Mouse (Mus musculus) right cerebral cortex, adult 18-20 months (tissue): ENCODE data around the gene Idnk.
"Not testable (repeated sequence)": the region's sequence is repeated elsewhere in the genome, so short reads cannot be mapped to it uniquely, and the experiment has no call there.

Experiments used
- DNase-seq: peaks from one replicate; pipeline ENCODE4 v3.0.0; 2022; ENCODE audit warnings: mixed read lengths

The Idnk gene

DNA sequence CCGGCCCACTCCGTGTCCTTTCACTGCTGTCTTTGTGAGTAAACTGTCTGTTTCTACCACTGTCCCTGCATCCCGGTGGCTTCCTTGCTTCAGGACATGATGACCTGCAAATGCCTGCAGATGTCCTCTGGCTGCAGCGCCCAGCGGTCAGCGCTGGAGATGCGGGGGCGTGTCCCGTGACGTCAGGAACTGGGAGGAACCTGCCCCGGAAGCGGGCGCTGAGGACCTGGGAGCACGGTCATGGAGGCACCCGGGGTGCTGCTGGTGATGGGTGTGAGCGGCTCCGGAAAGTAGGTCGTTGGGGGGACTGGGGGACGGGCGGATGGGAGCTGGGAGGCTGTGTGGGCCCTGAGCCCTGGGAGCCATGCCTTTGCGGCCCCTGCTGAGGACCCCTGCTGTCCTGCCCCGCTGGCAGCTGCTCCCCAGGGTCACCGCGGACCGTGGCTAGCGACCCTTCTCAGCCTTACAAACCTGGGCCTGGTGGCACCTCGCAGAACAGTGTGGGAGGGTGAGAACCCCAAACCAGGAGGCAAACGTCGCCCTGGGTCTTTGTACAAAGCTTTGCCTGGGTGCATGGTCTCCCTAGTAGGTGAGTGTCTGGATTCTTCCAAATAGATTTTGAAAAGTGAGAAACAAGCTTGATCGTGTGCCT, at the start of gene Idnk:
Idnk (plus strand) TSS at position 203 of the 652 bp plus-strand sequence.
- peak; percentile 88 for DNase-seq

DNA sequence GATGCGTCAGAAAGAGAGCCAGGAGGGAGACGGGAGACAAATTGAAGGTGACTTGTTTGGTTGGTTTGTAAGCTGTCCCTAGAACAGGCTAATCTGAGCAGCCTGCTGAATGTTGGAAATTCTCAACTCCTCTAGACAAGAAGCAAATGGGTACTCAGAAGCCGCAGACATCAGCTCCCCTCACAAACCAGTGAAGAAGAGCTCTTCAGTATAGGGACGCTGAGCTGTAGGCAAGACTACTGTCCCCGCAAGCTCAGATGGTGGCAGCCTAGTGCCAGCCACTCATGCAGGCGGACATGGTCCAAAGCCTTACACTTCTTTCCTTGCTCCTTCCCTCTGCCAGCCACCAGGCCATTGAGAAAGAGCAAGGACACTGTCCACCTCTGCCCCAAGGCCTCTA, 46.1 kb upstream of the Idnk start:
- DNase-seq: peak; percentile 40

GRCm38 (mm10) chr13:58112191-58112590, 45.3 kb upstream of the Idnk start:
- DNase-seq: peak; percentile 69

DNA sequence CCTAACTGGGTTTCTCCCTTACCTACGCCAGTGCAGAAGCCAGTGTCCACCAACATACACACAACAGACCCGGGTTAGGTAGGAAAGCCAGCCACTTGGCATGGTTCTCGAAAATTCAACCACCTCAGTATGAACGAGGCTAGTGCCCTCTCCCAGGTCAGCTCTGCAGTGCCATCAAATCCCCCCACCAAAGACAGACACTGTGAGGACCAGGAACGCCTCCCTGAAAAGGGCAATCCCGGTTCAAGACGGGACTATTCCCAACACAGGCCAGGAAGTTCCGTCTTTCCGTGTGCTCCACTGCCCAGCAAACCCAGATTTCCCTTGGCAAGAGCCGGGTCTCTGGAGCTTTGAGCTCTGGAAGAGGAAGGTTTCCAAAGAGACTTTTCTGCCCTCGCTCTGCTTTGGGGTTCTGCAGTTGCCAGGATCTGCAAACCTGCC, 44.8 kb upstream of the Idnk start:
- peak; percentile 20 for DNase-seq

GRCm38 (mm10) chr13:58113061-58113900, 44.2 kb upstream of the Idnk start, which contains the start of gene Klhl3:
TSS of gene Klhl3 (minus strand) at chr13:58113592.
- DNase-seq: peak; percentile 90

- DNase-seq: no peak
Observed at GRCm38 (mm10) chr13:58115227-58115626, 42.2 kb upstream of the Idnk start.

- DNase-seq: no peak
Observed at GRCm38 (mm10) chr13:58116801-58117200, 40.6 kb upstream of the Idnk start.

DNA sequence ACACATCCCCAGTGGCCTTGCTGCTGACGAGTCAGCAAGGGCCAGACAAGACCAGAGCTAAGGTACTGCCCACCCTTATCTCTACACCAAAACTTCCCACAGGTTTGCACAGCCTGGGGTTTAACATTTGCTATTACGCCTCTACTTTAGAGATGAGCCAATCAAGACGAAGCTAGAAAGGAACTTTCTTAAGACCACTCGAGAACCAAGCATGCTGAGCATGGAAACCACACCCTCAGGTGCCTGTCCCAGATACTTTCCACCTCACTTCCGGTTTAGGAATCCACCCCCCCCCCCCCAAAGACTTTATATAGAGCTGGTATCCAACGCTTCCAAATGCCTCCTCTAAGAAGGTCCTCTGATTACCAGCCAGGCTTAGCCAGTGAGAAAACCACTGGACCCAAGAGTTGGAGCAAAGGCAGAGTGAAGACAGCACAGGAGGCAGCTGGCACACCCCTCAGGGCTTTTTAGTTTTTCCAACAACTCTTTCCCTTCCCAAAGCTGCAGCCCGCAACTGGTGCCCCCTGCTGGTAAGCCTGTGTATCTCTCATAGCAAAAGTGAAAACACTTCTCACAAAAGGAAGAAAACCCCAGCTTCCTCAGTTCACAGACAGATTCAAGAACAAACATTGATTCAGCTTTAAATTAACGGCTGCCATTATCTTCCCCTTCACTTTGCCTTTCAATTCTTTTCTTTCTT, 40.0 kb upstream of the Idnk start:
- DNase-seq: no peak

- no peak for DNase-seq
Observed at GRCm38 (mm10) chr13:58122786-58123297, 34.6 kb upstream of the Idnk start.

DNA sequence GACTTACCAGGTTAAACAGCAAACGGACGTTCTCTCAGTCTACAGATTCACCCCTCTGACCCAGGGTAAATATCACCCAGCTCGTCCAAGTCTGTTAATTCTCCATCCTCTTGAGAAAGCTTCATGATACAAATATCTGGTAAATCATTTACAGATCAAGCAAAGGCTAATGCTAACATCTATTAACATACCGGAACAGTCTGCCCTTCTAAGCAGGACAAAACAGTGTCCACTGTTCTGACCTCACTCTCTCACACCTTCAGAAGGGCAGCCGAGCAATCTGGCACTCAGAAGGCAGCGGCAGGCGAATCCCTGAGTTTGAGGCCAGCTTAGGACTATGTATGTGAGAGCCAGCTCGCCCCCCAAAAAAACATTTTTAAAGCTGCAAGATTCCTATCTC, 34.1 kb upstream of the Idnk start:
- no peak for DNase-seq

DNA sequence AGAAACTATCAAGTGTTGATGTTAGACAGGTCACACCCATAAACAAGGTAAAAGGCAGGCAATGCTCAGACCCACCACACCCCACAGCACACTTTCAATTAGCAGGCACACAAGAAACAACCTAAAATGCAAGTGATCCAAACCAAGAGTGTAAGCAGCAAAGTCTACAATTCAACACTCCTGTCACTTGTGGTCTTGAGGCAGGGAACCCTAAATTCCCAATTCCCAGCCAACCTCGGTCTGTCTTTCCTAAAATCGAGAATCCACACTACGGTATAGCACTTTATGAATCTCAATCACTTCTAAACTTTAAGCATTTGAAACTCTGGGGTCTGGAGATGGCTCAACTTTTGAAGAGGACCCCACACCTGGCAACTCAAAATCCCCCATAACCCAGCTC, 33.2 kb upstream of the Idnk start:
- no peak for DNase-seq

GRCm38 (mm10) chr13:58124989-58125388, 32.5 kb upstream of the Idnk start:
- no peak for DNase-seq

DNA sequence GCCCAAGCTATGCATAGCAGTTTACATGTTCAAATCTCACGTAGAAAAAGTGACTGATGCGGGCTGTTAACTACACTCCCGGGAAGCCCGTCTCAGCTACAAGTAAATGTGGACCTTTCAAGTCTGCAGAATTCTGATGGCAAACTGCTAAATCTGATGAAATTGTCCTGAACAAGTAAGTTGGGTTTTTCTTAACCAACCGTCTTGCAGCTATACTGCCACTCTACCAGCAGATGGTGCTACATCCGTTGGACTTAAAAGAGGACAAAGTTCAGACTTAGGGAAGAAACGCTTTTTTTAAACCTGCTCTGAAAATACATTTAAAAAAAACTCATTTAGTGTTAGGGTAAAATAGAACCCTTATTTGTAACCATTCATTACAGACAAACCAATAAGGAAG, 31.3 kb upstream of the Idnk start:
- no peak for DNase-seq

- no peak for DNase-seq
Observed at GRCm38 (mm10) chr13:58126862-58127765, 30.3 kb upstream of the Idnk start.

DNA sequence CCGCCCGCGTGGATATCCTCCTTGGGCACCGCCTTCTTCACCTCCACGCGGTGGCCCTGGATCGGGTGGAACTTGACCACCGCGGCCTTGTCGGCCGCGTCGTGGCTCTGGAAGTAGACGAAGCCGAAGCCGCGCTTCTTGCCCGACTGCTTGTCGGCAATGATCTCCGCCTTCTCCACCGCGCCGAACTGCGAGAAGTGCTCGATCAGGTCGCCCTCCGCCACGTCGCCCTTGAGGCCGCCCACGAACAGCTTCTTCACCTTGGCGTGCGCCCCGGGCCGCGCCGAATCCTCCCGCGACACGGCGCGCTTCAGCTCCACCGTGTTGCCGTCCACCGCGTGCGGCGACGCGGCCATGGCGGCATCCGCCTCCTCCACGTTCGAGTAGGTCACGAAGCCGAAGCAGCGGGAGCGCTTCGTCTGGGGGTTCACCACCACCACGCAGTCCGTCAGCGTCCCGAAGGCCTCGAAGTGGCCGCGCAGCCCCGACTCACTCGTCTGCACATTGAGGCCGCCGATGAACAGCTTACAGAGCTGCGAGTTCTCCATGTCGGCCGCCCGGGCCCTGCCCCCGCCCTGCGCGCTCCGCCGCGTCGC, 29.6 kb upstream of the Idnk start:
- DNase-seq: peak; percentile 67

GRCm38 (mm10) chr13:58128396-58128767, 29.1 kb upstream of the Idnk start, which contains the start of gene Hnrnpa0:
TSS of gene Hnrnpa0 (minus strand) at chr13:58128556.
- peak; percentile 94 for DNase-seq

GRCm38 (mm10) chr13:58128768-58129671, 28.4 kb upstream of the Idnk start:
- peak; percentile 98 for DNase-seq

DNA sequence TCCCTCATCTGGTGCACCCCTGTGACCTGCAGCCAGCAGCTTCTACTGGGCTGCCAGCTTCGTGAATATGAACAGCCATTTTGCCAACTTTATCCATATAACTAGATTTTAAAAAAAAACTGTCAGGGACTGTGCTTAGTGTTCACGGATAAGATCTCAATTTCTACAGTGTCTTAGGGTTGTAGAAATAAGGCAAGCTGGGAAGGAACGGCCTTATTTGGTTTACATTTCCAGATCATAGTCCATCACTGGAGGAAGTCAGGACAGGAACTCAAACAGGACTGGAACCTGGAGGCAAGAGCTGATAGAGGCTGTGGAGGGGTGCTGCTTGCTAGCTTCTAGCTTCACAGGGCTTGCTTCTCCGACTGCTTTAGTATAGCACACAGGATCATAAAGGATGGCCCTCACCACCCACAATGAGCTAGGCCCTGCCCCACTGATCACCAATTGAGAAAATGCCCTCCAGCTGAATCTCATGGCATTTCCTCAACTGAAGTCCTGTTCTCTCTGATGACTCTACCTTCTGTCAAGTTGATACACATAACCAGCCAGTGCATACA, 27.7 kb upstream of the Idnk start:
- no peak for DNase-seq

DNA sequence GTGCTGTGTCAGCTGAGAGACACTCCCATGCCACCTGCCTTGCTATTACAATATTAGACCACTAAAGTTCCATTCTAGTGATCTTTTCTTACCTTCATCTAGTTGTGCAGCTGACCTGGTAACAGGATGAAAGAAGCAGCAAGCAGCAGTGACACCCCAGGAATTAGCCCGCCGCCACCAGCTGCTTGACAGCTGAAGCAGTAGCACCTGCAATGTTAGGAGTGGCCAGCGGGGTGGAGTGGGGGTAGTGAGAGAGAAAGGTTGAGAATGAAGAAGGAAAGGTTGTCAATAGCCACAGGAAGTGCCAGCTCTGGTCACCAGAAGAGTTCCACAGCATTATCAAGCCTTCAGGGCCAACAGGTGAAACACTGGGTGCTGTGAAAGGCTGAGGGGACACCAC, 25.8 kb upstream of the Idnk start:
- DNase-seq: no peak

DNA sequence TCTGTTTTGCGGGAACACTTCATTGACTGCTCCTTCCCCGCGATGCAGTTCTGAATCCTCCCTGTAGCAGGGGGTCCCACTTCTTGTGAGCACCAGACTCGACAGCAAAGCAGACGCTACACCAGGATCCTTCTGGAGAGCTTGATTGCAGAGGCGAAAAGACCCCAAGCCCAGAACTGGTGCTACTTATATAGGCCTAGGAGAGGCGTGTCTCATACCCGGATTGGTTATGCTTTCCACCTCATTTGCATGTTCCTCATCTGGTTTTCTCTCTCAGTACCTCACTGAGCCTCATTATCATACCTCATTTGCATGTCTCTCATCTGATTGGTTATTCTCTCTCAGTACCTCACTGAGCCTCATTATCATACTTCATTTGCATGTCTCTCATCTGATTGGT, 10.8 kb upstream of the Idnk start:
- not testable (repeated sequence) for DNase-seq
